Mouse (Mus musculus) heart, embryonic 14.5 days (tissue): Measurements from ENCODE around the gene Tgm6. TPM values are rescaled to one million over a fixed set of nuclear protein-coding genes. Genes with fewer than 3 reads are reported as not detected.

Experiments
- ATAC-seq: fragments of 200-750 bp; cut with Nextera tagmentation; 2 replicates; pipeline ENCODE4 v1.8.0; 2017; ENCODE audit warnings: low read depth, moderate TSS enrichment; ENCODE audit not compliant: insufficient number of reproducible peaks, insufficient read depth, low FRiP score
- H3K27ac ChIP-seq, 2 experiments: fragments of 200-500 bp in 1 of 2; fragments of 300-500 bp in 1 of 2; sonication (generic) in 1 of 2; replicated peaks in 1 of 2; 2 replicates each; pipeline ENCODE4 v1.5.1; 2012 to 2014; ENCODE audit warnings: low read depth in 2 of 2, low read length in 2 of 2, control low read depth in 1 of 2, mild to moderate bottlenecking in 1 of 2, mixed read lengths in 1 of 2; ENCODE audit not compliant: control insufficient read depth in 1 of 2, insufficient read depth in 1 of 2
- H3K27me3 ChIP-seq: fragments of 300-500 bp; sonication (generic); 2 replicates; pipeline ENCODE4 v1.6.1; 2014; ENCODE audit warnings: mild to moderate bottlenecking, low read length, control low read depth; ENCODE audit not compliant: control insufficient read depth, insufficient read depth
- H3K36me3 ChIP-seq: fragments of 300-500 bp; sonication (generic); 2 replicates; pipeline ENCODE4 v1.6.1; 2014; ENCODE audit warnings: mild to moderate bottlenecking, control low read depth, low read length, mixed read lengths; ENCODE audit not compliant: control insufficient read depth, insufficient read depth
- H3K4me1 ChIP-seq, 2 experiments: fragments of 200-500 bp in 1 of 2; fragments of 300-500 bp in 1 of 2; sonication (generic) in 1 of 2; 2 replicates each; pipeline ENCODE4 v1.6.1; 2012 to 2014; ENCODE audit warnings: low read length in 2 of 2, control low read depth in 1 of 2, mixed read lengths in 1 of 2; ENCODE audit not compliant: control insufficient read depth in 2 of 2, insufficient read depth in 2 of 2
- H3K4me2 ChIP-seq: fragments of 300-500 bp; sonication (generic); 2 replicates; pipeline ENCODE4 v1.6.1; 2014; ENCODE audit warnings: mild to moderate bottlenecking, low read length
- H3K4me3 ChIP-seq, 2 experiments: fragments of 200-500 bp in 1 of 2; fragments of 300-500 bp in 1 of 2; sonication (generic) in 1 of 2; 2 replicates each; pipeline ENCODE4 v1.5.1; 2012 to 2014; ENCODE audit warnings: low read length in 2 of 2, mild to moderate bottlenecking in 2 of 2, control low read depth in 1 of 2, low read depth in 1 of 2, moderate library complexity in 1 of 2; ENCODE audit not compliant: control insufficient read depth in 1 of 2, insufficient read depth in 1 of 2
- H3K9ac ChIP-seq: fragments of 300-500 bp; sonication (generic); 2 replicates; pipeline ENCODE4 v1.6.1; 2014; ENCODE audit warnings: mild to moderate bottlenecking, low read length
- H3K9me3 ChIP-seq: fragments of 300-500 bp; sonication (generic); 2 replicates; pipeline ENCODE4 v1.6.1; 2016; ENCODE audit warnings: low read length, control low read depth; ENCODE audit not compliant: control insufficient read depth
- WGBS: fragments of 180-500 bp; shearing (Covaris S2); extraction: QIAGEN DNeasy Blood & Tissue Kit; methylation state at CpG from one replicate; pipeline ENCODE4 v1.1.7; 2014; 5-methylcytosine and 5-hydroxymethylcytosine counted together
- polyA plus RNA-seq: library from polyadenylated mRNA; unstranded; fragments of >200 nt; fragmentation: Nextera tagmentation; extraction: Ambion mirVana; gene quantifications from 2 replicates; pipeline ENCODE4 v1.2.1, GENCODE M21; 2014

Tgm6 gene
- polyA plus RNA-seq, 1 experiment from 2014 or later, result not detected

DNA sequence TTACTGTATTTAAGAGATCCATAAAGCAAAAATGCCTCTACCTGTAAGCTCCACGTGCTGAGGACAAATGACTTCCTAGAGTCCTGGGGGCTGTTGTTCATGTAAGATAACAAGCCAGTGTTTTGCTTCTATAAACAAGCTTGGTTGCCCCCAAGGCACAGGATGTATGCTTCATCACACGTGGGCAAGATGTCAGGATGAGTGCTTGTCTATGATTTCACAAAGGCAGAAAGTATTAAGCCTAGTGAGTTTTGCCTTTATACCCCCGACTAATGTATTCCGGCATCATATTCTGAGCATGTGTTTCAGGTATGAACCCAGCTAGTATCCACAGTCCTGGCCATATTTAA lies 45.8 kb downstream of the Tgm6 start:
- Histone ChIP-seq H3K9ac (no peak overlapping the region), H3K4me3 (no peak overlapping the region), H3K4me2 (no peak overlapping the region), H3K27me3 (no peaks in the 10 kb centered on the region), H3K9me3 (no peaks in the 10 kb centered on the region), H3K36me3 (no peaks in the 10 kb centered on the region), H3K4me1 (no peaks in the 10 kb centered on the region), H3K27ac (no peak overlapping the region)
- 59% methylated on average over 4 of the region's 4 CpGs for WGBS
- ATAC-seq, result no peak

- no peaks in the 10 kb centered on the region for H3K27me3 ChIP-seq
- H3K4me3 ChIP-seq, result no peak overlapping the region
- no peak overlapping the region for H3K9ac ChIP-seq
- no peaks in the 10 kb centered on the region for H3K4me1 ChIP-seq
- WGBS, result 78% methylated on average over 5 of the region's 5 CpGs
- no peak overlapping the region for H3K27ac ChIP-seq
- peaks cover 13% of the 10 kb centered on the region for H3K36me3 ChIP-seq
- ATAC-seq, result no peak
- no peaks in the 10 kb centered on the region for H3K9me3 ChIP-seq
- H3K4me2 ChIP-seq, result no peak overlapping the region
Measured at GRCm38 (mm10) chr2:130162701-130163100, 50.5 kb downstream of the Tgm6 start.

GRCm38 (mm10) chr2:130166311-130167214 lies 54.3 kb downstream of the Tgm6 start:
- H3K4me2 ChIP-seq, result no peak overlapping the region
- no peaks in the 10 kb centered on the region for H3K27me3 ChIP-seq
- H3K27ac ChIP-seq, result no peak overlapping the region
- no peak overlapping the region for H3K4me3 ChIP-seq
- no peak for ATAC-seq
- 66% methylated on average over 9 of the region's 9 CpGs for WGBS
- H3K9me3 ChIP-seq, result no peaks in the 10 kb centered on the region
- H3K9ac ChIP-seq, result no peak overlapping the region
- H3K4me1 ChIP-seq, result no peaks in the 10 kb centered on the region
- peaks cover 52% of the 10 kb centered on the region for H3K36me3 ChIP-seq

GRCm38 (mm10) chr2:130167861-130168260 lies 55.6 kb downstream of the Tgm6 start:
- Histone ChIP-seq H3K4me3 (no peak overlapping the region), H3K9me3 (no peaks in the 10 kb centered on the region), H3K4me1 (no peaks in the 10 kb centered on the region), H3K27me3 (no peaks in the 10 kb centered on the region), H3K27ac (no peak overlapping the region), H3K4me2 (no peak overlapping the region), H3K36me3 (peaks cover 65% of the 10 kb centered on the region), H3K9ac (no peak overlapping the region)
- 46% methylated on average over 3 of the region's 3 CpGs for WGBS
- ATAC-seq, result no peak

DNA sequence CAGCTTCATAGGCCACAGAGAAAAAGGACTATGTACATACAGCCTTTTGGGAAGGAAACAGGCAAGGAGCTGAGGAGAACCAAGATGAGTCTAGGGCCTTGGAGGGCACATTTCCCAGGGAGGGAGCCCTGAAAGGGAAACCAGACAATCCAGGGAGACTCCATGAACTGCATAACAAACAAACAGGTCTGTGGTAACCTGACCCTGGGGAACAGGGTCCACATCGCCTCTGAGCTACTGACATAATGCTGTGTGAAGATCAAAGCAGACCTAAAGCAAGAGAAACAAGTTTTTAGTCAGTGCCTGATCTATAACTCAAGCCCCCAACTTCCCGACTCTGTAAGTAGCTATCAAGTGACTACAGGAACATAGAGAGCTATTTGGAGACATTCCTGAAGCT lies 59.5 kb downstream of the Tgm6 start:
- Histone ChIP-seq H3K27ac (no peak overlapping the region), H3K4me3 (no peak overlapping the region), H3K4me2 (no peak overlapping the region), H3K27me3 (no peaks in the 10 kb centered on the region), H3K4me1 (peaks cover 0 to 2% of the 10 kb centered on the region in 2 experiments; a peak in 3 of 4 replicates), H3K9ac (no peak overlapping the region), H3K36me3 (peaks cover 98% of the 10 kb centered on the region), H3K9me3 (no peaks in the 10 kb centered on the region)
- ATAC-seq, result no peak
- 76% methylated on average over 2 of the region's 2 CpGs for WGBS

GRCm38 (mm10) chr2:130176820-130177219 lies 64.6 kb downstream of the Tgm6 start:
- WGBS, result 67% methylated on average over 8 of the region's 8 CpGs
- H3K36me3 ChIP-seq, result peaks cover 52% of the 10 kb centered on the region

GRCm38 (mm10) chr2:130178381-130178705 lies 66.1 kb downstream of the Tgm6 start:
- Histone ChIP-seq H3K36me3 (peaks cover 37% of the 10 kb centered on the region), H3K27ac (peak overlapping the region; percentile 87 to 96), H3K4me2 (peak overlapping the region; percentile 87), H3K27me3 (no peaks in the 10 kb centered on the region), H3K4me1 (peaks cover 3 to 20% of the 10 kb centered on the region in 2 experiments), H3K9me3 (0 out of 2 replicates have a peak, but pooled peaks cover 3% of the 10 kb centered on the region), H3K4me3 (peak overlapping the region; percentile 87 to 98), H3K9ac (peak overlapping the region; percentile 100)
- WGBS, result 0% methylated on average over 11 of the region's 11 CpGs
- ATAC-seq, result no peak

More at GRCm38 (mm10) chr2:130176820-130177219, 64.6 kb downstream of the Tgm6 start:
- Histone ChIP-seq H3K4me2 (peak overlapping the region; percentile 87), H3K27ac (no peak overlapping the region), H3K9me3 (no peaks in the 10 kb centered on the region), H3K4me1 (peaks cover 3 to 20% of the 10 kb centered on the region in 2 experiments), H3K9ac (peak overlapping the region; percentile 100; the same call in 1 of the 2 replicates), H3K4me3 (peak overlapping the region in 1 of 2 experiments; percentile 1; a peak in 1 of 4 replicates), H3K27me3 (no peaks in the 10 kb centered on the region)
- no peak for ATAC-seq
